Mouse (Mus musculus) urinary bladder, postnatal 4 days (tissue): ENCODE results near the gene Klhl18.

Experiments
- DNase-seq, 2 experiments: peaks; one replicate each; pipeline ENCODE4 v3.0.0; 2021 to 2022; ENCODE audit warnings: low spot score in 2 of 2

Gene Klhl18

GRCm38 (mm10) chr9:110476124-110477091 is at the start of gene Klhl18, which contains the start of gene Kif9:
Gene Klhl18, minus strand, starts transcription at chr9:110476694.
Gene Kif9, plus strand, starts transcription at chr9:110476958.
- DNase-seq: peak; percentile 95 to 97

GRCm38 (mm10) chr9:110525737-110526136 is 49.2 kb upstream of the Klhl18 start:
- no peak for DNase-seq

DNA sequence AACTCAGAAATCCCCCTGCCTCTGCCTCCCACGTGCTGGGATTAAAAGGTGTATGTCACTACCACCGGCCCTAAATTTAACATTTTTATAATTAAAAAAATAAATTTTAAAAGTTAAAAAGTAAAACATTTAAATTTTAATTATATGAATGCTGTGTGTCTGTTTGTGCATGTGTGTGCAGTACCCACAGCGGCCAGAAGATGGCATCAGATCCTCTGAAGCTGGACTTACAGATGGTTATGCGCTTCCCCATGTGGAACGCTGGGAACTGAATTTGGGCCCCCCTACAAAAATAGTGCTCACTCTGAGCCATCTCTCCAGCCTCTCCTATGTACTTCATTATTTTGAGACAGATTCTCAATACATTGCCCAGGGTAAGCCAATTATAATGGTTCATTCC is 14.4 kb upstream of the Klhl18 start:
- no peak for DNase-seq

- no peak for DNase-seq
Measured at GRCm38 (mm10) chr9:110488841-110489240, 12.3 kb upstream of the Klhl18 start.

GRCm38 (mm10) chr9:110478639-110479038 is 2.1 kb upstream of the Klhl18 start:
- no peak for DNase-seq

DNA sequence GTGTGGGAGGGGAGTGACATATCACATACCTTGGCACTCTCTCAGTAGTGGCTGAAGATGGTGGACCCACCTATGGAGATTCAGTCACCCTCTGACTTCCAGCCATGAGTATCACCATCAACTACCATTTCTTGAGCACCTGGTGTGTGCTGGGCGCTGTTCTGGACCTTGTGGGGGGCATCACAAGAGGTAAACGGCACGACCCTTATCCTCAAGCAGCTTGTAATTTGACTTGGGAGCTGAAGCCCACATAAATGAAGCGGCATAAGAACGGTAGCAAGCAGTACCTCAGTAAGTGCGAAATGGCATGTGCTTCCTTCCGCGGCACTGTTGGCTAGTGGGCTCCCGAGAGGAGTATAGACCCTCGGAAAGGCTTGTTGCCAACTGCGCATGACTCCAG is 1.5 kb upstream of the Klhl18 start:
- DNase-seq: no peak

DNA sequence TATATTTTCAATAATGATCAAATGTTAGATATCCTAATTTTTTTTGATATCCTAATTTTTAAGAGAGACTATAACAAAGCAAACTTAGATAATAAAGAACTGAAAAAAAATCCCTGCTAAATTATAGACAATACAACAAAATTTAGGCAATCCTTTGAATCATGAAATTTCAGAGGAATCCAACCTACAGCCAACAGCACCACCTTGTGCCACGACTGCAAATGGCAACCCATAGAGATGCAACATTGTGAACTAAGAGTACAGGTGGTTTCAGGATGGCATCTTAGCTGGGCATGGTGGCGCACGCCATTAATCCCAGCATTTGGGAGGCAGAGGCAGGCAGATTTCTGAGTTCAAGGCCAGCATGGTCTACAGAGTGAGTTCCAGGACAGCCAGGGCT is 10.3 kb downstream of the Klhl18 start:
- no peak for DNase-seq

GRCm38 (mm10) chr9:110465336-110465735 is 11.2 kb downstream of the Klhl18 start:
- no peak for DNase-seq

GRCm38 (mm10) chr9:110463983-110464591 is 12.4 kb downstream of the Klhl18 start:
- no peak for DNase-seq

- no peak for DNase-seq
Measured at GRCm38 (mm10) chr9:110462321-110462720, 14.2 kb downstream of the Klhl18 start.

GRCm38 (mm10) chr9:110460884-110461815 is 15.3 kb downstream of the Klhl18 start:
- DNase-seq: no peak

- DNase-seq: no peak
Measured at GRCm38 (mm10) chr9:110459145-110459727, 17.3 kb downstream of the Klhl18 start.

- DNase-seq: no peak
Measured at GRCm38 (mm10) chr9:110457926-110458325, 18.6 kb downstream of the Klhl18 start.

GRCm38 (mm10) chr9:110452523-110452922 is 24.0 kb downstream of the Klhl18 start:
- no peak for DNase-seq

DNA sequence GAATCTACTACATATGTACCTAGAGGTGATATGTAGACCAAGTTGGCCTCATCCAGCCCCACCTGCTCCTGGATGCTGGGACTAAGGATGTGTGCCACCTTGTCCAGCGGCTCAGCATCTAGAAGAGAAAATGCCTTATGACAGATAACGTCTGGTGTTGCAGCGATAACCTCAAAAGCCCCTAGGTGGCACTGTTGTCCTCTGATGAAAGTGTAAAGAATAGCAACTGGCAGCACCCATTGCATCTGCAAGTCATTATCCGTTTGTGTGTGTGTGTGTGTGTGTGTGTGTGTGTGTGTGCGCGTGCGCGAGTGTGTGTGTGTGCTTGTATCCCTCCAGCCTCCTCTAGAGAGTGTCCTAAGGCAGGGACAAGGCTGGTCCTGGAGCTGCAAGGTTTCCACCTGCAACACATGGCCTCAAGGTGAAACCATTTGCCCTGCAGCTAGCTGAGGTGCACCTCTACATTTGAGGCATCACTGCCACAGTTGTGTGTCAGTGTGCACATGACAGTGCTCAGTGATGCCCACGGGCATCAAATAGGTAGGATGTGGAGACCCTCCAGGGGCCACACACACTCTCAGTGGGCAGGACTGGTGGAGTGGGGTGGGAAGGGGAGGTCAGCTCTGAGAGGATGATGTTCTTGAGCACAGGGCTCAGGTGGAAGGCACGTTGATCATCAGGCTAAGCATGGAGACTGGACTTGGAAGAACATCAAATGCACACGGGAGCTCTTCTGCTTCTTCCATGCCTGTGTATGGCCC is 27.5 kb downstream of the Klhl18 start:
- peak; percentile 51 to 73 for DNase-seq

DNA sequence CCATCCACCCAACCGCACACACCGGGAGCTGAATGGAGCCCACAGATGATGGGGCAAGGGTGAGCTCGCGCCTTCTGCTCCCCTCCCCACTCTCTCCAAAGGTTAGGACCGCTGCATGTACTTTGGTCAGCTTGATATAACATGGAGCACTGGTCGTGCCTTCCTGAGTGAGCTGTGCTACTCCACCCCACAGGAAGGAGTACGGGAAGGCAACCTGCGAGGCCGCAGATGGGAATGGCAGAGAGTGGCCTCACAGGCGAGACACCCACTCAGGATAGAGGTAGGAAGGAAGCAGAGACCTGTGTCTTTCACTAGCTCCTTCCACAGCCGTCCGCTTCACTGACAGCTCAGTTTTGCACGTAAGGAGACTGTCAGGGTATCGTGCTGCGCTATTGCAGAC is 28.1 kb downstream of the Klhl18 start:
- DNase-seq: no peak

- no peak for DNase-seq
Measured at GRCm38 (mm10) chr9:110440559-110440958, 35.9 kb downstream of the Klhl18 start.

- DNase-seq: no peak
Measured at GRCm38 (mm10) chr9:110440049-110440448, 36.4 kb downstream of the Klhl18 start.

GRCm38 (mm10) chr9:110436041-110436440 is 40.5 kb downstream of the Klhl18 start:
- DNase-seq: peak in 1 of 2 experiments; percentile 47

DNA sequence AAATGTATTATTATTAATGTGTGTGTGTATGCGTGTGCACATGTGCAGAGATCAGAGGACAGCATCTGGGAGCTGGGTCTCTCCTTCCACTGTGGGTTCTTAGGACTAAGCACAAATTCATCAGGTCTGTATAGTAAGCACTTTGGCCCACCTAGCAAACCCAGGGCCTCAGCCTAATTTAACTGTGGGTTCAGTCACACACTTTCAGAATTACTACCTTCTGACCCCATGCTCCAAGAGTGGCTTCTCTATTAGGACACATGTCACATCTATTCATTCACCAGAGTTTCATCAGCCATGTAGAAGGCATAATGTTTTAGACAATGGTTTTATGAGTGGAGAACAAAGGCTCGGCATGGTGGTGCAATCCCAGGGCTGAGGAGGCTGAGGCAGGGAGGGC is 43.4 kb downstream of the Klhl18 start:
- DNase-seq: no peak

GRCm38 (mm10) chr9:110431241-110431640 is 45.3 kb downstream of the Klhl18 start:
- DNase-seq: no peak
